8 mouse cellular contexts compared by ENCODE assay signal in genomic region chr3:105958974-105959580, GRCm38 (mm10). TPM values are rescaled to one million over a fixed set of nuclear protein-coding genes. Genes with fewer than 3 reads are reported as not detected.
A peak's percentile ranks its signal among the peaks of the same experiment; 100 is the strongest.
DNase-seq lines count a peak whose midpoint lies in the region; ATAC-seq lines count a peak whose summit lies in the region.

Gene Wdr77 (plus strand): TSS chr3:105959369.

- peak within 1 kb of the TSS; percentile 80 for H3K27ac ChIP-seq in hindbrain, embryonic 14.5 days

- H3K36me3 ChIP-seq in hindbrain, embryonic 14.5 days (replicated peaks; ENCODE audit: control insufficient read depth, insufficient read depth): peaks cover 49% of the 10 kb centered on the region

- WGBS in hindbrain, embryonic 14.5 days: under 1% methylated on average over 51 of the region's 52 CpGs

- H3K9ac ChIP-seq in hindbrain, embryonic 14.5 days: peak within 1 kb of the TSS; percentile 89

- H3K4me2 ChIP-seq in hindbrain, embryonic 14.5 days (replicated peaks): peak within 1 kb of the TSS; percentile 85

- no peaks in the 10 kb centered on the region for H3K27me3 ChIP-seq in hindbrain, embryonic 14.5 days (ENCODE audit: control insufficient read depth, insufficient read depth, low read length)

- H3K4me1 ChIP-seq in hindbrain, embryonic 14.5 days (replicated peaks; ENCODE audit: control insufficient read depth, insufficient read depth, low read length): peaks cover 23% of the 10 kb centered on the region

- peak within 1 kb of the TSS; percentile 71 for H3K4me3 ChIP-seq in hindbrain, embryonic 14.5 days (replicated peaks; ENCODE audit: low read length)

- ATAC-seq in hindbrain, embryonic 14.5 days (ENCODE audit: low FRiP score): peak; percentile 97

- H3K9me3 ChIP-seq in hindbrain, embryonic 14.5 days (ENCODE audit: control insufficient read depth, low read length): no peaks in the 10 kb centered on the region

- peak; percentile 99 for DNase-seq in R1 (ENCODE audit: low read depth, low spot score)
- peak; percentile 97 for DNase-seq in cerebellum, postnatal 25 days
- peak; percentile 94 for DNase-seq in frontal cortex, postnatal 25 days (ENCODE audit: low spot score in 2 of 2)
- peak; percentile 100 for DNase-seq in hindbrain, embryonic 14.5 days (ENCODE audit: low spot score)
- peak; percentile 94 to 95 for DNase-seq in layer of hippocampus, postnatal 36 days
- DNase-seq in lung, postnatal 36 days: peak; percentile 97
- DNase-seq in retina, postnatal 1 day: peak; percentile 100
- DNase-seq in urinary bladder, adult 18-20 months (ENCODE audit: low spot score in 2 of 2): peak; percentile 94 to 96

RNA-seq across cellular contexts. Expression of gene Wdr77, which starts in this region (rescaled TPM):
- polyA plus RNA-seq in hindbrain, embryonic 14.5 days (2014; fragmentation: Nextera tagmentation; extraction: Ambion mirVana): 86.2 and 90.1 TPM in 2 replicates
- 10 to 100 TPM; 50.8 to 50.9 TPM for total RNA-seq in layer of hippocampus, postnatal 36 days (2021)

Comparison
In these comparisons a context has a peak if more than half of its experiments do, and no peak if none do; other contexts are left out.
1. Peak in every context shown above with its lines: DNase-seq, ATAC-seq, H3K4me3 ChIP-seq and H3K27ac ChIP-seq.